Mouse (Mus musculus): Measurements from ENCODE around the gene Phkg2.

Phkg2 gene

GRCm38 (mm10) chr7:127572895-127573471 lies at the start of gene Phkg2:
Phkg2 (plus strand) TSS chr7:127573340.
- in situ Hi-C loops (cut with MboI, MseI): no loop called here

GRCm38 (mm10) chr7:127541671-127542070 lies 31.5 kb upstream of the Phkg2 start:
- in situ Hi-C loops (cut with MboI, MseI): loop anchor here in 1 of 2 experiments (25.0 kb wide), 1 partner anchor 979 kb away; the partner anchor contains the start of gene Eif3c

- in situ Hi-C loops (cut with MboI, MseI): loop anchor here in 1 of 2 experiments (25.0 kb wide), 1 partner anchor 987 kb away; the partner anchor contains the start of gene Eif3c
Observed at GRCm38 (mm10) chr7:127549116-127549835, 23.9 kb upstream of the Phkg2 start.

- in situ Hi-C loops (cut with MboI, MseI): loop anchor here in 1 of 2 experiments (10.0 kb wide), 1 partner anchor 227 kb away; no protein-coding TSS in a partner anchor
Observed at GRCm38 (mm10) chr7:127551558-127551957, 21.6 kb upstream of the Phkg2 start.

GRCm38 (mm10) chr7:127560580-127560979 lies 12.6 kb upstream of the Phkg2 start:
- in situ Hi-C loops (cut with MboI, MseI): no loop called here

GRCm38 (mm10) chr7:127561340-127561858 lies 11.7 kb upstream of the Phkg2 start, which contains the start of gene Tmem265:
Tmem265 (plus strand) TSS chr7:127561390.
- in situ Hi-C loops (cut with MboI, MseI): no loop called here

- in situ Hi-C loops (cut with MboI, MseI): no loop called here
Observed at GRCm38 (mm10) chr7:127564381-127565150, 8.6 kb upstream of the Phkg2 start.

- in situ Hi-C loops (cut with MboI, MseI): no loop called here
Observed at GRCm38 (mm10) chr7:127573503-127574008, 416 bp downstream of the Phkg2 start.

GRCm38 (mm10) chr7:127574115-127574514 lies 975 bp downstream of the Phkg2 start:
- in situ Hi-C loops (cut with MboI, MseI): no loop called here

- in situ Hi-C loops (cut with MboI, MseI): no loop called here
Observed at GRCm38 (mm10) chr7:127583260-127583659, 10.1 kb downstream of the Phkg2 start.

- in situ Hi-C loops (cut with MboI, MseI): no loop called here
Observed at GRCm38 (mm10) chr7:127585031-127585430, 11.9 kb downstream of the Phkg2 start.

GRCm38 (mm10) chr7:127586149-127586548 lies 13.0 kb downstream of the Phkg2 start:
- in situ Hi-C loops (cut with MboI, MseI): no loop called here

- in situ Hi-C loops (cut with MboI, MseI): no loop called here
Observed at GRCm38 (mm10) chr7:127587196-127587595, 14.1 kb downstream of the Phkg2 start.

- in situ Hi-C loops (cut with MboI, MseI): no loop called here
Observed at GRCm38 (mm10) chr7:127588011-127588871, 15.1 kb downstream of the Phkg2 start, which contains the start of the genes Ccdc189 and Rnf40. Ccdc189 (minus strand) TSS chr7:127588595. Rnf40 (plus strand) TSS chr7:127588767.

GRCm38 (mm10) chr7:127588901-127589300 lies 15.8 kb downstream of the Phkg2 start:
- in situ Hi-C loops (cut with MboI, MseI): no loop called here

GRCm38 (mm10) chr7:127589637-127590036 lies 16.5 kb downstream of the Phkg2 start:
- in situ Hi-C loops (cut with MboI, MseI): no loop called here

GRCm38 (mm10) chr7:127591108-127591507 lies 18.0 kb downstream of the Phkg2 start:
- in situ Hi-C loops (cut with MboI, MseI): no loop called here

- in situ Hi-C loops (cut with MboI, MseI): no loop called here
Observed at GRCm38 (mm10) chr7:127592575-127592974, 19.4 kb downstream of the Phkg2 start.

GRCm38 (mm10) chr7:127596747-127597146 lies 23.6 kb downstream of the Phkg2 start:
- in situ Hi-C loops (cut with MboI, MseI): no loop called here

GRCm38 (mm10) chr7:127600612-127601011 lies 27.5 kb downstream of the Phkg2 start:
- in situ Hi-C loops (cut with MboI, MseI): no loop called here
